Mouse (Mus musculus): Measurements from ENCODE around the gene Ly6g5c. TPM values are rescaled to one million over a fixed set of nuclear protein-coding genes. Genes with fewer than 3 reads are reported as not detected.

The Ly6g5c gene
- polyA plus RNA-seq, 1 experiment = not detected

DNA sequence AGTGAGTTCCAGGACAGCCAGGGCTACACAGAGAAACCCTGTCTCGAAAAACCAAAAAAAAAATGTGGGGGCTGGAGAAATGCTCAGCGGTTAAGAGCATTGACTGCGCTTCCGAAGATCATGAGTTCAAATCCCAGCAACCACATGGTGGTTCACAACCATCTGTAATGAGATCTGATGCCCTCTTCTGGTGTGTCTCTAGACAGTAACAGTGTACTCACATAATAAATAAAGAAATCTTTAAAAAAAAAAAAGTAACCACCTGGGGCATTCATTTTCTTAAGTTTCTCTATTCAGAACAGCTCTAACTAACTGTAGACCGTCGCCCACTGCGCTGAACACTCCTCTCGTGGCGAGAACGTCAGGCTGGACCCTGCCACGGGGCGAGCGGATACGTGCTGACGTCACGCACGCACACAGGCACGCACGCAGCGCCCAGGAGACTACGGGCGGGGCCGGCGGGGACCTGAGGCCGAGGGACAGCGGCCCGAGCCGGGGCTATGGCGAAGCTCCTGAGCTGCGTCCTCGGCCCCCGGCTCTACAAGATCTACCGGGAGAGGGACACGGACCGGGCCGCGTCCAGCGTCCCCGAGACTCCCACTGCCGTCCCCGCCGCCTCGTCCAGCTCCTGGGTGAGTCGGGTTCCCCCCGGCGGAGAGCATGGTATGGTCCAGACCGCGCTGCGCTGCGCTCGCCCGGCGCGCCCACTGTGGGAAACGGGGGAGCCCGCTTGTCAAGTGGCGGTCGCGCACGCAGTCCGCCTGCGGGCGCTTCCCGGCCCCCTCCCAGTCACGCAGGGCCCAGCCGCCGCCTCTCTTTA, 19.0 kb upstream of the Ly6g5c start, which contains the start of gene Abhd16a:
Gene Abhd16a (plus strand): TSS at position 439 of the 820 bp plus-strand sequence.
- peak within 1 kb of the TSS; percentile 89 for H3K4me3 ChIP-seq (replicated peaks)
- peaks cover 39% of the 10 kb centered on the region for H3K36me3 ChIP-seq (ENCODE audit: control insufficient read depth)
- TF ChIP-seq TAL1 (IDR thresholded peaks at IDR 0.05; ENCODE audit: low read length) = no peak
- TF ChIP-seq GATA1 (IDR thresholded peaks at IDR 0.05; ENCODE audit: low read length) = no peak
- H3K9me3 ChIP-seq (ENCODE audit: control insufficient read depth, low read length) = no peaks in the 10 kb centered on the region
- no peaks in the 10 kb centered on the region for H3K27me3 ChIP-seq (ENCODE audit: control insufficient read depth)
- H3K4me1 ChIP-seq (ENCODE audit: control insufficient read depth) = peaks cover 44% of the 10 kb centered on the region

DNA sequence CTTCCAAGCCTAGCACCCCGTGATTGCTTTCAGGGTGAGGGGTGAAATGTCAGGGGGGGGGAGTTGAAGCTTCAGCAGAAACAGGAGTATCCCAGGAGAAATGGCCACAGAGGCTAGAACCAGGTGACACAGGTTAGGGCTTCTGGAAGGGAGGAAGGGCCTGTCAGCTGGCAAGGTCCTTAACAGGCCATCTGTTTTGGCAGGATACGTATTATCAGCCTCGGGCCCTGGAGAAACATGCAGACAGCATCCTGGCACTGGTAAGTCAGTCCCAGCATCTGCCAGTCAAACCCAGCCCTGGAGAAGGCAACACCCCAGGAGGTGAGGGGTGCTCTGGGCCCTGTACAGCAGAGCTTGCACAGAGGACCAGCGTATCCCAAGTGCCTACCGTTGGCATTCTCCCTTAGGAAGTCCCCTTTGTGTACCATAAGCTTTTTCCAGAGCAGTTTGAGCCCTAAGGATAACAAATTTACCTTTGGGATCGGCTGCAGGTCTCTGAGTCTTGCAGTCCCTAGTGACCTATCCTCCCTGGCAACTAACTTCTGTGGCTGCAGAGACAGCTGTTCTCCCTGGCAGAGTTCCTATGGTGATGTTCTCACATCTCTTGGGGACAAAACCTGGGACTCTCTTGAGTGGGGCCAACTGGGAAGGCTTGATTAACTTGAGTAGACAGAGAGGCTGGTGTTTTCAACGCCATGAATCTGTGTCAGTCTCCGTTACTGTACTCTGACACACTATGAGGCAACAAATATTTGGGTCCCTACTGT, 17.7 kb upstream of the Ly6g5c start:
- Histone ChIP-seq H3K9me3 (ENCODE audit: control insufficient read depth, low read length) (no peaks in the 10 kb centered on the region), H3K36me3 (ENCODE audit: control insufficient read depth) (peaks cover 52% of the 10 kb centered on the region), H3K4me1 (ENCODE audit: control insufficient read depth) (peaks cover 38% of the 10 kb centered on the region), H3K27me3 (ENCODE audit: control insufficient read depth) (no peaks in the 10 kb centered on the region), H3K4me3 (replicated peaks) (peak overlapping the region; percentile 89)
- TF ChIP-seq GATA1 (IDR thresholded peaks at IDR 0.05; ENCODE audit: low read length) (peak; percentile 59), TAL1 (IDR thresholded peaks at IDR 0.05; ENCODE audit: low read length) (peak; percentile 61)

DNA sequence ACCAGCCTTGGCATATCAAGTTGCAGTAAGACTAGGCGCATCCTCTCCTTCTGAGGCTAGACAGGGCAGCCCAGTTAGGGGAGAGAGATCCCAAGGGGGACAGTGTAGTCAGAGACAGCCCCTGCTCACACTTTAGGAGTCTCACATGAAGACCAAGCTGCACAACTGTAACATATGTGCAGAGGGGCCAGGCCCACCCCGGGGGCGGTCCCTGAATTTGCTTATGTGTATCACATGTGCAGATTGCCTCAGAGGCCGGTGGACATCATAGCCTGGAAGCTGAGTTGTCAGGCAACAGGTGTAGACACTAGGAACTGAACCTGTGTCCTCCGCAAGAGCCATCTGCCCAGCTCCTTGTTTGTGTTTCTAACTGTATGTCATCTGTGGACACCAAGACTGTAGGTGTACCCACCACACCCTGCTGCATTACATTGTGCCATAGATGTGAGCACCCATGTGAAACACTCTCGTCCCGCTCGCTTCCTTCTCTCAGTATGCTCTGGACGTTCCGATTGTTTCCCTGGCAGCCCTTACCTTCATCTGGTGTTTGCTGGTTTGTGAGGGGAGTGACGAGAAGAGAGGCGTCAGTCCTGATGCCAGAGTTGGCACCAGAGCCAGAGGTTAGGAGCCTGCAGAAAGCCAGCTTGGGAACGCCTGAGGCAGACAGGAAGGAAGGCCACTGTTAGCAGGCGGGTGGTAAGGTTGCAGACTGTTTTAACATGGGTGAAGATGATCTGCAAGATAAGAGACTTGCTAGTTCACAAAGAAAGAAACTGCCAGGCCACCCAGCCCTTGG, 15.5 kb upstream of the Ly6g5c start:
- Histone ChIP-seq H3K27me3 (ENCODE audit: control insufficient read depth) (no peaks in the 10 kb centered on the region), H3K4me3 (replicated peaks) (no peak overlapping the region), H3K4me1 (ENCODE audit: control insufficient read depth) (peaks cover 49% of the 10 kb centered on the region), H3K36me3 (ENCODE audit: control insufficient read depth) (peaks cover 75% of the 10 kb centered on the region), H3K9me3 (ENCODE audit: control insufficient read depth, low read length) (no peaks in the 10 kb centered on the region)
- TF ChIP-seq GATA1 (IDR thresholded peaks at IDR 0.05; ENCODE audit: low read length) (no peak), TAL1 (IDR thresholded peaks at IDR 0.05; ENCODE audit: low read length) (no peak)

DNA sequence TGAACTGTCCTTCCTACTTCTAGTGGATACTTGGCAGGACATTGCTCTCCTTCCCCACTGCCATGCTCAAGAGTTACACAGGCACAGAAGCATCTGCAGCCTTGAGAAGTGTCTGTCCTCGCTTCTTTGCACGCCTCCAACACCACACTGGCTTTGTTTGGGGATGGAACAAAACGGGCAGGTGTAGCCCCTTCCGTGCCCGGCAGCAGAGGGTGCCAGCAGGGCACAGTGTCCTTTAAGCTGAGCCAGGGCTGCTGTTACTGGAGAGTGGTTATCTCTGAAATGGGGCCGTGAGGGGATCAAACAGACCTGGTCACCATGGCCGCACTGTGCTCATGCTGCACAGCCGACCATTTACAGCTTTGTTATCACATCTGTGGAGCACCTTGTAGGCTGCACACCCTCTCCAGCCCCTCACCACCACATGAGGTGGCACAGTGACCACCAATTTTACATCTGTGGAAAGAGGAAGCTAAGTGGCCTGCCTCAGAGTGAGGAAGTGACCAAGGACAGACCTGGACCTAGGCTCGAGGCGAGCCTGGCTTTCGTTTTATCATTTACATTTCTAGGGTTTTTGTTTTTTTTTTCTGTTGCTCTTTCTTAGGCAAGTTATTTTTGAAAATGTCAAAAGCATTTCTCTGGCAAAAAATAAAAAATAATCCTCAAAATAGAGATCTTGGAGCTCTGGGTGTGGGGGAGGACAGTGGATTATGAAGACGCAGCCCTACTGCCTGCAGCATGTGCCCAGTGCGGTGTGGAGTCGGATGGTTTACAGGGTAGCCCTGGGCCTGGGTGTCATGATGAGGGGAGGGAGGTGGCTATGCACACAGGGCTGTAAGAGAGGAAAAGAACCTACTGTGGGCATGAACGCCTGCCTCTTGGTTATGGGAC, 13.4 kb upstream of the Ly6g5c start:
- H3K4me1 ChIP-seq (ENCODE audit: control insufficient read depth) = peaks cover 45% of the 10 kb centered on the region
- H3K27me3 ChIP-seq (ENCODE audit: control insufficient read depth) = no peaks in the 10 kb centered on the region
- H3K4me3 ChIP-seq (replicated peaks) = no peak overlapping the region
- peaks cover 96% of the 10 kb centered on the region for H3K36me3 ChIP-seq (ENCODE audit: control insufficient read depth)
- TF ChIP-seq GATA1 (IDR thresholded peaks at IDR 0.05; ENCODE audit: low read length) (no peak), TAL1 (IDR thresholded peaks at IDR 0.05; ENCODE audit: low read length) (no peak)
- H3K9me3 ChIP-seq (ENCODE audit: control insufficient read depth, low read length) = no peaks in the 10 kb centered on the region

DNA sequence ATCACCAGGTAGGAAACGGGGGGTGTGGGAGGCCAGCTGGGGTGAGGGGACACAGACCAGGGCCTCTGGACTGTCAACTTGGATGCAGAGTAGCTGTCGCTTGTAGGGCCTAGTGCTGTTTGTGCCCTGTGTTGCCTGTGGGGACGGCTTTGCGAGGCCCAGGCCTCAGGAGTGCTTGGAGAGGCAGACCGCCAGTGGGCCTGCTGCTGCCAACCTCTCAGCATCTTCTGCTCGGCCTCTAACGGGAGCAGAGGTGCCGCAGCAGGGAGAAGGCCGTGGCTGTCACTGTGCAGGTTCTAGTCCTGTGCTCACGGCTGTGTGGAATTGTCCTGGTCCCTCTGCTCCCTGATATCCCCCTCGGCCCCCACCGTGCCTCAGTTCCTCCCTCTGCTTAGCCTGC, 11.5 kb upstream of the Ly6g5c start:
- TF ChIP-seq GATA1 (IDR thresholded peaks at IDR 0.05; ENCODE audit: low read length) (no peak), TAL1 (IDR thresholded peaks at IDR 0.05; ENCODE audit: low read length) (no peak)
- H3K27me3 ChIP-seq (ENCODE audit: control insufficient read depth) = no peaks in the 10 kb centered on the region
- H3K36me3 ChIP-seq (ENCODE audit: control insufficient read depth) = peaks cover 99% of the 10 kb centered on the region
- H3K9me3 ChIP-seq (ENCODE audit: control insufficient read depth, low read length) = no peaks in the 10 kb centered on the region
- peaks cover 39% of the 10 kb centered on the region for H3K4me1 ChIP-seq (ENCODE audit: control insufficient read depth)
- no peak overlapping the region for H3K4me3 ChIP-seq (replicated peaks)

DNA sequence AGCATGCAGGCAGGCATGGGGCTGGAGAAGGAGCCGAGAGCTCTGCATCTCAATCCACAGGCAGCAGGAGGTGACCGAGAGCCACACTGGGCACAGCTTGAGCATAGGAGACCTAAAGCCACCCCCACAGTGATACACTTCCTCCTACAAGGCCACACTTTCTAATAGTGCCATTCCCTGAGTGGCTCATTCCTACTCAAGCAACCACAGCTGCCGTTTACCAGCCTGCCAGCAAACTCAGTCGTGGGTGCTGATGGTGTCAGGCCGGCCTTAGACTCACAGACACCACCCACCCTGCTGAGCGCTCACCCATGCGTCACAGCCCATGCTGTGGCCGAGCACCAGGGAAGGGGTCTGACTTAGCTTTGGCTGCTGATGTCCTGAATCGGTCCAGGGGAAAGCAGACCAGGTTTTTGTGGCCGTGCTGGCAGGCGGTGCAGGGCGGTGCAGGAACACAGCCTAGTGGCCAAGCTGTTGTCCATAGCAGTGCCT, 10.9 kb upstream of the Ly6g5c start:
- peaks cover 99% of the 10 kb centered on the region for H3K36me3 ChIP-seq (ENCODE audit: control insufficient read depth)
- peaks cover 41% of the 10 kb centered on the region for H3K4me1 ChIP-seq (ENCODE audit: control insufficient read depth)
- TF ChIP-seq TAL1 (IDR thresholded peaks at IDR 0.05; ENCODE audit: low read length) (no peak), GATA1 (IDR thresholded peaks at IDR 0.05; ENCODE audit: low read length) (no peak)
- no peaks in the 10 kb centered on the region for H3K9me3 ChIP-seq (ENCODE audit: control insufficient read depth, low read length)
- H3K4me3 ChIP-seq (replicated peaks) = no peak overlapping the region
- no peaks in the 10 kb centered on the region for H3K27me3 ChIP-seq (ENCODE audit: control insufficient read depth)

DNA sequence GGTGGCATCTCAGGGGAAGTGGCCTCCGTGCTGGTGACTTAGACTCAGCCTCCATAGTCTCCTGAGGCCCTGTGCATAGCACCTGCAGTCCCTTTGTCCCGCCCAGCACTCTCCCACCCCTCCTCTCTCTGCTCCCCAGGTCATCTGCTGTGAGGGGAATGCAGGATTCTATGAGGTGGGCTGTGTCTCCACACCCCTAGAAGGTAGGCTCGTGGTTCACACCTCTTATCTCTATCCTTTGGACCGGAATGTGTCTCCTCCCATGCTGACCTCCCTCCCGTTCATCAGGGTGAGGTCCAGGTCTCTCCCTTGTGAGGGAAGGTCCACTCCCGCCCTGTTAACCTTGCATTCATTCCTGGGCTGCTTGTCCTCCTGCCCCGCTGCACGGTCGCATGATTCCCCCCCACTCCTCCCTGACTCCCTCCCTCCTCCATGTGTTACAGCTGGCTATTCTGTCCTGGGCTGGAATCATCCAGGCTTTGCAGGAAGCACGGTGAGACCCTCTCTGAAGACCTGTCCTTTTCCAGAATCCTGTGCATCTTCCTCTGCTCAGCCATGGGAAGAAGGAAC, 7.8 kb upstream of the Ly6g5c start:
- Histone ChIP-seq H3K4me1 (ENCODE audit: control insufficient read depth) (peaks cover 65% of the 10 kb centered on the region), H3K9me3 (ENCODE audit: control insufficient read depth, low read length) (no peaks in the 10 kb centered on the region), H3K27me3 (ENCODE audit: control insufficient read depth) (no peaks in the 10 kb centered on the region), H3K4me3 (replicated peaks) (no peak overlapping the region), H3K36me3 (ENCODE audit: control insufficient read depth) (peaks cover 96% of the 10 kb centered on the region)
- TF ChIP-seq TAL1 (IDR thresholded peaks at IDR 0.05; ENCODE audit: low read length) (no peak), GATA1 (IDR thresholded peaks at IDR 0.05; ENCODE audit: low read length) (no peak)

DNA sequence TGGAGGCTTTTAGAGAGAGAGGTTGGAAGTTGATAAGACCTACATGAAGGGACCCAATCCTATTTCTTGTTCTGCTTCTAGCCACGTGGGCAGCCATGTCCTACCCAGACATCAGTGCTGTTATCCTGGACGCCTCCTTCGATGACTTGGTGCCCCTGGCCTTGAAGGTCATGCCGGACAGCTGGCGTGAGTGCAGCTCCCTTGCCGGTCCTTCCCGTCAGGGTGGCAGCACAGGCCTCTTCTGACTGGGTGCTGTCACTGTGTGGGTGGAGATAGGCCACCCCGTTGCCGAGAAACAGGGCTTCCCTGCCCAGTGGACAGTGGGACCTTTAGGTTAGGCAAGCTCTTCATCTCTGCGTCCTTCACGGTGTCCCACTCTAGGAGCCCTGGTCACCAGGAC, 6.9 kb upstream of the Ly6g5c start:
- Histone ChIP-seq H3K36me3 (ENCODE audit: control insufficient read depth) (peaks cover 88% of the 10 kb centered on the region), H3K27me3 (ENCODE audit: control insufficient read depth) (no peaks in the 10 kb centered on the region), H3K4me3 (replicated peaks) (no peak overlapping the region), H3K4me1 (ENCODE audit: control insufficient read depth) (peaks cover 72% of the 10 kb centered on the region), H3K9me3 (ENCODE audit: control insufficient read depth, low read length) (no peaks in the 10 kb centered on the region)
- TF ChIP-seq GATA1 (IDR thresholded peaks at IDR 0.05; ENCODE audit: low read length) (no peak), TAL1 (IDR thresholded peaks at IDR 0.05; ENCODE audit: low read length) (no peak)
